Mouse (Mus musculus): ENCODE measurements at regions not wholly inside any gene's neighbourhood (a gene's known extent, or its start where the extent isn't known, plus 50 kb on each side); places are given as distances from the start of the nearest gene placed in this dataset.
"Not testable (repeated sequence)": the region's sequence is repeated elsewhere in the genome, so short reads cannot be mapped to it uniquely, and the experiment has no call there.

- DNase-seq, result no peak
Measured at GRCm38 (mm10) chr12:71533701-71534100, 224.0 kb downstream of the Dact1 start.

DNA sequence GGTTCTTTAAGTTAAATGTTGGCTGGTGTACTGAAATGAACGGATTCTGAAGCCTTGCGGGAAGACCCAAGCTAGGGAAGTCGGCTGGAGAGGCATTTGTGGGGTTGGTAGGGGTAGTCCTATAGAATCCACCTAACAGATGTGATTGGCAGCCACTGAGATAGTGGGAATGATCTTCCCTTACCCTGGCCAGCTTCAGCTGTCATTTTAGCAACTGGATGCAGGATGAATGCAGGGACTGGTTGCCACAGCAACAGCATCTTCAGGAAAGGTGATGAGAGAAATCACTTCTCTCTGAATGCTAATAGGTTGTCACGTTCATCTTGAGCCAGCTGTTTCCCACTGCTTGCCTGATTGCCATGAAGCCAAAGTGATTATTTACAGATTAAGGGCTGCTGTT lies 224.5 kb downstream of the Dact1 start:
- no peak for DNase-seq

DNA sequence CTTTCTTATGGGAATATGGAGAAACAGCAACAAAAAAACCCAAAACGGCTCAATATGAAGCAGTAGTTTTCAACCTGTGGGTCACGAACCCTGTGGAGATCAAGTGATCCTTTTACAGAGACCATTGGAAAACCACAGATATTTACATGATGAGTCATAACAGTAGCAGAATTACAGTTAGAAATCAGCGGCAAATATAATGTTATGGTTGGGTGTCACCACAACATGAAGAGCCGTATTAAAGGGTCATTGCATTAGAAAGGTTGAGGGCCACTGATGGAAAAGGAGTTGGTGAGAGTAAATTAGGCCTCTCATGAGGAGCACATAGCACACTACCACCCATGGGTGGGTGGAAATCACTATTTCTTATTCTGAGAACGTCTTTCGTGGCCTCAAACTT lies 225.6 kb downstream of the Dact1 start:
- DNase-seq, result no peak

DNA sequence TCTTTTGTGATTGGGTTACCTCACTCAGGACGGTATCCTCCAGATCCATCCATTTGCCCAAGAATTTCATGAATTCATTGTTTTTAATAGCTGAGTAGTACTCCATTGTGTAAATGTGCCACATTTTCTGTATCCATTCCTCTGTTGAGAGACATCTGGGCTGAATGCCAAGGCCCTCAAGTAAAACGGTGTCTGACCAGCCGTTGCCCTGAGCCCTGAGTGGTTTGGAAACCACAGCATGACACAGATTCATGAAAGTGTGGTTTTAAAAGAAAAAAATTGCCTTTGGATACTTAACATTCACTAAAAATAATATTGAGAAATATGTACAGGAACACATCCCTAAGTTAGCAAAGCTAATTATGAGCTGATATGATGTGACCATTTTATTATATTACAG lies 226.1 kb downstream of the Dact1 start:
- DNase-seq, result not testable (repeated sequence)

DNA sequence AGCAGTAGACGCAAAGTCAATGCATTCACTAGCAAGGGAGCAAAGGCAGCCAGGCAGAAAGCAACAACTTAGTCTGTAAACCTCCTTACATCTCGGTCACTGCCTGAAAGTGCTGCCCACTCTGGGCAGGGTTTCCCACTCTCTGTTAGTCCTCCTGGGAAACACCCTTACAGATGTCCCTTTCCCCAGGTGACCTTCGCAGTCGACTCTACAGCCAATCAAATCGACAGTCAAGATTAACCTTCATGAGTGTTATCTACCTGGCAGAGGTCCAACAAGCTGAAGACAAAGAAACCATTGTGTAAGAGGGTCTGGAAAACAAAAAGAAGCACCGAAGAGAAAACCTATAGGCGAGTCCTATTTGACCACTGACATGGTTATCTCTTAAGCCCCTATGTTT lies 229.0 kb downstream of the Dact1 start:
- DNase-seq, result no peak

DNA sequence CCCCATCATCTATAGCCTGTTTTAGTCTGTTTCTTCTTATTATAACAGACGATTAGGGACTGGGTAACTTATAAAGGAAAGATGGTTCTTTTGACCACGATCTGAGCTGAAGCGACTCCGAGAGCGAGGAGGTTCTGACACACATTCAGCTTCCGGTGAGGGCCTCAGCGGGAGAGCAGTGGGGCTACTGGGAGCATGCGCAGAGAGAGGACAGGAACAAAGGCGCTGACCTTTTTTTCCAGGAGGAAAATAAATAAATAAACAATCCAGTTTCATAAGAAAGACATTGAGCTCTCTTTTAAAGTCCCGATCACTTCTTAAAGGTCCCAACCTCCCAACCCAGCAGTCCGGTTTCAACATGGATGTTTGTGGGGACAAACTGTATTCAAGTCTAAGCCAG lies 230.6 kb downstream of the Dact1 start:
- no peak for DNase-seq

GRCm38 (mm10) chr12:71541961-71542360 lies 232.3 kb downstream of the Dact1 start:
- no peak for DNase-seq

DNA sequence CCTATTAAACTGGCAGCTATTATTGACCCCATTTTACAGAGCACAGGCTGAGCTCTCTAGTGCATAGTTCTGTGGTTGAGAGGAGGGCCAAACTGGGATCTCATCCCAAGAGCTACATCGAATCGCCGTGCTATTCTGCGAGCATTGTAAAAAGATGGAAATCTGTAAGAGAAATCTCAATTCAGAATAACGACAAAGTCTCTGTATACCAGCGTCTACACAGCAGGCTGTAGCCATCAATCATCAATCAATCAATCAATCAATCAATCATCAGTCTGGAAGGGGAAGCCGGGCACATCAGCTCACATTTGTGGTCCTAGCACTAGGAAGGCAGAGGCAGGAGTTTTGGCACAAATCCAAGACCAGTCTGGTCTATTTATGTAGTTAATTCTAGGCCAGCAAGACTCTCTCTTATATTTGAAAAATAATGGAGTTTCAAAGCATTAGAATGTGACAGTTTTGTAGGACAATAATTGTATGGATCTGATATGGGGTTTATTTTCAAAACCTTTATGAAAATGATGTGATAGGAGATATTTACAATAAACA lies 234.0 kb downstream of the Dact1 start:
- DNase-seq, result no peak

DNA sequence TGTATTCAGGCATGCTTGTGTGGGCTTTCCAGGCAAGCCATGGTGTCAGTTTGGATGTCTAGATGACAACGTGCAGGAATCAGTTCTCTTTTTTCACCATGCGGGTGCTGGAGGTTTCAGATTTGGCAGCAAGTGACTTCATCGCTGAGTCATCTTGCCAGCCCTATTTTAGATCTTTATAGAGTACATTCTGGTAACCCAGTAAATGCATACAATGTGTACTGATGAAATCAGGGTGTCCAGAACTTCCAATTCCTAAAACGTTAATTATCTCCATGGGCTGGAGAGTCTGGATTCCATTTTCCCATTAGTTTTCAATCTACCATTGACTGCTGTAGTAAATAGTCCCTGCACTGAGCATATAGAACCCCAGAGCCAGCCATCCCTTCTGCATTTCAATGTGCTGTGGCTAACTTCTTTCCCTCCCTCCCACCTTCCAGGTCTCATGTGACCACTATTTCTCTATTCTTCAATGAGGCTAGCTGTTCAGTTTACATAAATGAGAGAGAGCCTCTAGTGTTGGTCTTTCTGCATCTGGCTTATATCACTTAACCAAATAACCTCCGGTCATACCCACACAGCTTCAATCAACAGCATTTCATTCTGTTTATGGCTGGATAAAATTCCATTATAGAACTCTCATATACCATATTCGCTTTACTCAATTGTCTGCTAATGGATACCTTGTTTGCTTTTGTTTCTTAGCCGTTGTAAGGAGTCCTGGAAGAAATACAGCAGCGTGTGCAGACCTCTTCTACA lies 234.9 kb downstream of the Dact1 start:
- no peak for DNase-seq

GRCm38 (mm10) chr12:71546523-71547265 lies 237.0 kb downstream of the Dact1 start:
- DNase-seq, result no peak

- DNase-seq, result no peak
Measured at GRCm38 (mm10) chr12:71549336-71549735, 239.7 kb downstream of the Dact1 start.

DNA sequence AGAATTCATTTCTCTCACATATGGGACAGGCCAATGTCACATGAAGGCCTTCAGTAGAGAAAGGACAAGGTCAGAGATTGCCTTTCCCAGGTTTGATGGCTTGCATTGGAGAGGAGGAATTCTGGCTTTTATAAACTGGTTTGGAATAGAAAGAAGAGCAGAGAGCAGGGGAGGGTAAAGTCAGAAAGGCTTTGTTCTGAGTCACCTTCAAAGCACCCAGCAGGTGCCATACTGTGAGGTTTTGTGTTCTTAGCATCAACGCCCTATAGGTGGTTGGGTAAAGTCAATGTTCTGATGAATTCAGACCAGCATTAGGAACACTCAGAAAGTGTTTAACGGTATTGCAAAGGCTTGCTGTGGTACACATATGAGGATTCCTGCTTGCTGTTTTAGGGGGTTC lies 244.5 kb downstream of the Dact1 start:
- DNase-seq, result no peak

- no peak for DNase-seq
Measured at GRCm38 (mm10) chr12:71561259-71561658, 251.6 kb downstream of the Dact1 start.

DNA sequence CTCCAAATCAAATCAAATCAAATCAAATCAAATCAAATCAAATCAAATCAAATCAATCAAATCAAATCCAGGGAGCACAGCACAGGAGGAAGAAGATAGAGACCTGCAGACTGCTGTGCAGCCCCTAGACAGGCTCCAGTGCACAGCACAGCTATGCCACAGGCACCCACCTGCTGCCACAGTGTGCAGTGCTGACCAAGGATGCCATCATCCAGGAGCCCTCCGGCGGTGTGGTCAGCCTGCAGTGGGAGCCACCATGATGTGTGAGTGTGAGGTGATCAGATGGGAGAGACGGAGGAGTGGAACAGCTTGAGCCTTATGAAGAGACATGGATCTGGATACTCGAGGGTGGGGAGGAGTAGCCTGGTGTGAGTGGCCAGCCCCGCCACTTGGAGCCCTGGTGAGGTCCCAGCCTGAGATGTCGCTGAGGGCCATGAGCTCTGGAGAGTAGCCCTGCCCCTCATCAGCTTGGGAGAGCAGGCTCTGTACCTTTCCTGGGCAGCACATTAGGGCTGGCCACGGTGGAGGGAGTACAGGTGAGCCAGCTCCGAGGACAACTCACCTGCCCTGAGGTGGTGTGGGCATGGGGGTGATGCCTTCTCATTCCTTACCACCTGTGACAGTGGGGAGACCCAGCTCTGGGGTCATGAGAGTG lies 252.4 kb downstream of the Dact1 start:
- DNase-seq, result no peak

DNA sequence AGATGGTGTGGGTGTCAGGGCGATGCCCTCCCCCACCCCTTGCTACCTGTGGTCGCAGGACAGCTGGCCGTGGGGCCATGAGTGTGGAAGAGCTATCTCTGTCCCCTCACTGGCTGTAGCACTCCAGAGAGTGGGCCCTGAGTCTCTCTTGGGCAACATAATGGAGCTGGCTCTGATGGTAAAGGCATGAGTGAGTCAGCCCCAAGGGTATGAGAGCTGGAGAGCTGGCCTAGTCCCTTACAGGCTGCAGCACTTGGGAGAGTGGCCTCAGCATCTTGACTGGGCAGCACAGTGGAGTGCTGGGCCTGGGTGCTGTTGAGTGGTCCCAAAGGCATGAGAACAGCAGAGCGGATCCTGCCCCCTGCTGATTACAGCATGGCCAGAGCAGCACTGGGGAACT lies 253.5 kb downstream of the Dact1 start:
- no peak for DNase-seq

- DNase-seq, result no peak
Measured at GRCm38 (mm10) chr12:71566371-71566770, 256.7 kb downstream of the Dact1 start.

GRCm38 (mm10) chr12:71568251-71568650 lies 258.6 kb downstream of the Dact1 start:
- DNase-seq, result no peak

GRCm38 (mm10) chr12:71568880-71569390 lies 259.3 kb downstream of the Dact1 start:
- no peak for DNase-seq

DNA sequence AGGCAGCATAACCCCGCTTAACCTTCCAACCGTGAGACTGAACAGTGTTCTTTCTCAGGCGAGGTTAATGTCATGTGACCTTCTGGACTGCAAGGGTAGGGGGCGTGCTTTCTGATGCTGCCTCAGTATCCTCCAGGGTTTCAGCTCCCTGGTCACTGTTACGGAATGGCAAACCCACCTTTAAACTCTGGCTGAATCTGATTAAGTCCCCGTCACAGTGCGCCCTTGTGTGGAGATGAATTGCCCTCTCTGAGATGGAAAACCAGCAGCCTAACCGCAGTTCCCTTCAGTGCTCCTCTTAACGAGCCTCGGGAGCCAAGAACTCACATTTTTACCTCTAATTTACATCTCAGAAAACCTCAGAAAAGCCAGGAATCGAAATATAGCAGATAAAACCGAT lies 260.0 kb downstream of the Dact1 start:
- no peak for DNase-seq

DNA sequence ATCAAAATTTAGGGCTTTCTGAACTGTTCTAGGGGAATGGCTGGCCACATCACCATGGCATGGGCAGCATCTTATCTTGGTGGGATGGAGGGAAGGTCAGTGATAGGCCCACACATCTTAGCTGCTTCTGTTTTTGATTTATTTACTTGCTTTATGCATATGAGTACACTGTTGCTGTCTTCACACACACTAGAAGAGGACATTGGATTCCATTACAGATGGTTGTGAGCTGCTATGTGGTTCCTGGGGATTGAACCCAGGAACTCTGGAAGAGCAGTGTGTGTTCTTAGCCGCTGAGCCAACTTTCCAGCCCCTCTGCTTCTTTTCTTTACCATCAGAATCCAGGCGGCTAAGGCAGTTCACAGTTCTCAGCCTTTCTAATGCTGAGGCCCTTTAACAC lies 260.4 kb downstream of the Dact1 start:
- no peak for DNase-seq

- no peak for DNase-seq
Measured at GRCm38 (mm10) chr12:71572833-71573446, 257.9 kb upstream of the Daam1 start.

DNA sequence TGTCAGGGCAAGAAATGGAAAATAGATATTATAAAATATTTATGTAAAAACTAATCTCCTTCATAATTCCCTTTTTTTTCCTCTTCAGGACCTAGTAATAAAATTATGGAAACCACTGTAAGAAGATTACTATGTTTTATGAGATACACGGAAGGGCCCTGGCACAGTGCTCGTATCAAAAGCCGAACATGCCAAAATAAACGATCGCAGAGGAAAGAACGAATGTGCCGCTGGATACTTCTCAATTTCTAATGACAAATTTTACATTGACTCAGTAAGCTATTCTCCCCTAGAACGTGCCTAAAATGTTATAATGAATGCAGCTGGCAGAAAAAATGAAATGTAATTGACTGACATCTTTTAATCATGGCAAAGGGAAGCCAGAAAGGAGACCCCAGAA lies 257.4 kb upstream of the Daam1 start:
- no peak for DNase-seq

- DNase-seq, result no peak
Measured at GRCm38 (mm10) chr12:71574685-71575084, 256.2 kb upstream of the Daam1 start.
